Mouse (Mus musculus) brain, embryonic 18.5 days (tissue): ENCODE measurements at regions not wholly inside any gene's neighbourhood (a gene's known extent, or its start where the extent isn't known, plus 50 kb on each side); places are given as distances from the start of the nearest gene placed in this dataset.
A peak's percentile ranks its signal among the peaks of the same experiment; 100 is the strongest.

ENCODE experiments used
- DNase-seq: peaks from one replicate; pipeline ENCODE4 v3.0.0-alpha.2; 2012; ENCODE audit warnings: low read depth, low spot score

- DNase-seq: no peak
Measured at GRCm38 (mm10) chr16:39284484-39284883, 392.0 kb downstream of the Igsf11 start.

GRCm38 (mm10) chr16:39285028-39285744, 392.7 kb downstream of the Igsf11 start:
- no peak for DNase-seq

DNA sequence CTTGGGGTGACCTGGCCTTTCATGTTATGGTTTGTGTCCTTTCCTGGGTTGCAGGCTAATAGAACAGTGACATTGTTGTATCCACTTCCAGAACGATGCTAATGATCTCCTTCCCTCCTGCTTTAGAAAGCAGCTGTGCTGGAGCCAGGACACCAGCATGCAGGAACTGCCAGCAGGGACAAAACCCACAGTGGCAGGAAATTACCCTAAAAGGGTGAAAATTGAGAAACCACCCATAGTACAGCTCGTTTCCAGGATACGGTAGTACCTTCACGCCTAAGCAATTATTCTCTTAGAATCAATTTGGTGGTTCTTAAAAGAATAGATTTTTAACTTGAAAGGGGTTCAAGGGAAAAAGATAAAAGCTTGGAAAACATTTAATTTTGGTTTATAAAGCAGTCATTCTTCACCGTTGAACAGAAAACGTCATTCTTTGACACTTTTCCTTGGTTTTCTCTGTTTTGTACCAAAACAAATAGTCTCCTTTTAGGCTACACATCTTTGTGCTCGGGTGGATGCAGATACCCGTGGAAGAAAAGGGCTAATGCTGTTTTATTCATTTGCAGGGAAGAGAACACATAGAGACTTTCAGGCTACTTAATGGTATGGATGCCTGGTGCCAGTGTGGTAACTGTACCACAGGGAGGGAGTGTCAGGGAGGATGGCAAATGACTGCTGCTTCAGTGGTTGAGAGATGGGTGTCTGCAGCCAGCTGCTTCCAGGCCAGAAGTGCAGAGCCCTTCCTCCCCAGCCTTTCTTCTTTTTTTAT, 394.5 kb downstream of the Igsf11 start:
- DNase-seq: no peak

- DNase-seq: no peak
Measured at GRCm38 (mm10) chr16:39298856-39299255, 406.4 kb downstream of the Igsf11 start.

GRCm38 (mm10) chr16:39302902-39303361, 410.5 kb downstream of the Igsf11 start:
- DNase-seq: peak; percentile 82

DNA sequence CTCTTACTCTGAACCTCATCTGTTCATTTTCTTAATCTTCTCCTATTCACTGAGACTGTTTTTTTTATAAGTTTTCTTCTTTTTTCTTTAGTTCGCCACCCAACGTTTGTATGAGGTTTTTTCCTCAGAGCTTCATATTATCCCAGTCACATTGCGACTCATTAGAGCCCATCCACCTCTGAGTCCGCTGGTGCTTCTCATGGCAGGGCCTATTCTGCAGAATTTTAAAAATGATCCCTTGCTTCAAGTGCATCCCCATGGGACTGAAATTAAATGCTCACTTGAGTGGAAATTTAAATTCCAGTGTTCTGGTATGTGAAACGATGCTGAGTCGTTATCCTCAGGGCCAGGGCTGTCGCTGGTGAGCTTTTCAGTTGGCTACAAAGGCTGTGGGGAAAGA, 410.9 kb downstream of the Igsf11 start:
- DNase-seq: no peak

GRCm38 (mm10) chr16:39307951-39308350, 415.5 kb downstream of the Igsf11 start:
- no peak for DNase-seq

GRCm38 (mm10) chr16:39316752-39317594, 424.5 kb downstream of the Igsf11 start:
- DNase-seq: peak; percentile 77

GRCm38 (mm10) chr16:39325627-39326026, 433.2 kb downstream of the Igsf11 start:
- DNase-seq: no peak

GRCm38 (mm10) chr16:39363657-39364056, 471.2 kb downstream of the Igsf11 start:
- no peak for DNase-seq

DNA sequence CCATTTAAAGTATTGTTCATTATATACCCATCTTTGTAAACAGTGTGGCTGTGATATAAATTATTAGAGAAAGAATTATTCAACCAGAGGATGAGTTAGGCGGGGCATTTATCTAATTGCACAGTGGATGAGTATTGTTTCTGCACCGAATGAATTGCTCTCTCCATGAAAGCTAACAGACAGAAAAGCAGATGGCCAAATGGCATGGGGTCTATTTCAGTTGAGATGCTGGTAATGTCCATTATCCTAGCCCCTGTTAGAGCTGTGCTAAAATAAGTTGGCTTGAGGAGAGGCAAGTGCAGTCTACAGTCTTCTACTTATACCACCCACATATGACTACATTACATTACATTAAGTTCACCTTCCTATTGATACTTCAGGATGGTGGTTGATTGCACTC, 475.8 kb downstream of the Igsf11 start:
- no peak for DNase-seq

DNA sequence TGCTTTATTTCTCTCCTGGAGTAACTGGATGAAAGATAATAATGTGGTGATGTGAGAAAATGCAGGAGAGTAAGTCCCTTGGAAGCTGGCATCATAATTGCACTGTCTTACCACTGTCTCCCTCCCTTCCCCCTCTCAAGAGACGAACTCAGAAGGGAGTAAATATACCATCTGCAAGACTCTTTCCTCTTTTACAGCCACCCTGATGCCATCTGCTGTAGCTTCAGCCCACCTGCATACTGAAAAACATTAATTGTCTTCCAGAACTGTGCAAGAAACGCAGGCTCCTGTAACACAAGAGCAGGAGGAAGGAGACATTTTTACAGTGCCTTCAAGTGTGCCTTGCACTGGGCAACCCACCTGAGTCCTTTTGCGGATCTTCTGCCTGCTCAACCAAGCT, 482.1 kb downstream of the Igsf11 start:
- DNase-seq: no peak

DNA sequence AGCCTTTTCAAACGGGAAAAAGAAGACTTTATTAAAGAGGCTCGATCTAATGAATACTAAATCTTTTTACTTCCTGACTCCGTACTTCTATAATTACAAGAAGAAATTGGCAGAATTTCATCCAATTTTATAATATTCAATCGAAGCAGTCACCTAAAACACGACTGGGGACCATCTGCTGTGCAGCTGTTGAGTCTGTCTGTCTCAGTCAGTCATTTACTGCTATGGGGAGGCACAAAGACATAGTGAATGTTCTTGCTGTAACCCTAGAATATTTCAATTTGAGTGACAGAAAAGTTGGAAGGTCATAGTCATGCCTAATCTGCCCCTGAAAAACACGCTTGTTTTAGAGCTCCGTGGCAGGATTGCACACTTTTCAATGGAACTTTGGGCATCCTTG, 487.5 kb downstream of the Igsf11 start:
- DNase-seq: no peak

GRCm38 (mm10) chr16:39389943-39390342, 497.5 kb downstream of the Igsf11 start:
- no peak for DNase-seq

DNA sequence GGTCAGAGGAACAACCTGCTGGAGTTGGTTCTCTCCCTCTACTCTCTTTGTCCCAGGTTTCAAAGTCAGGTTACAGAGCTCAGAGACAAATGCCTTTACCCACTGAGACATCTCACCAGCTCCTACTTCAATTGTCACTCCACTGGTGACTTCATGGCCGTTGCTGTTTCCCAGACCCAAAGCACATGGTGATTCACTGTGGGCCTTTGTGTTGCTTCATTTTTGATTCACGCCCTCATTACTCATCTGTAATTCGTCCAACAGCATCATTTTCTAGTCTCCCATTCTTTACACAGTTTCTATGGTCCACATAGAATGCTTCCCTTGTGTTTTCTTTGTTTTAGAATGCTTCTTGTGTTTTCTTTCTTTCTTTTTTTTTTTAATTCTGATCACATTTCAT, 498.2 kb downstream of the Igsf11 start:
- no peak for DNase-seq

GRCm38 (mm10) chr16:39402101-39402749, 509.8 kb downstream of the Igsf11 start:
- DNase-seq: peak; percentile 28

DNA sequence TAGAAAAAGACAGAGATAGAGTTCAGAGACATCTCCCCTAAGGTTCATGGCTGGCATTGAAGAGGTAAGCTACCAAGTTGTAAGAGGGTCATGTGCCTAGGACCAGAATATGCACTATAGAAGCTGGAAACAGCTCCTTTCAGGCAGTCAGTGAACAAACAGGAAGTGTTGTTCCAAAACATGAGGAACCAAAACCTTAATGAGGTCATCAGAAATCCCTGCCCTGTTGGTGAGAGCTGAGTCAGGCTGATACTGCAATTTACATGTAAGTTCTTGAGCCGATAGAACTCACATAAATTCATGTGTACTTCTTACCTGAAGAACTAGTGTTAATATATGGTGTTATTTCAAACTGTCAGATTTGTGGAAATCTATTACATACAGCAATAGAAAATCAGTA, 539.1 kb downstream of the Igsf11 start:
- DNase-seq: no peak

DNA sequence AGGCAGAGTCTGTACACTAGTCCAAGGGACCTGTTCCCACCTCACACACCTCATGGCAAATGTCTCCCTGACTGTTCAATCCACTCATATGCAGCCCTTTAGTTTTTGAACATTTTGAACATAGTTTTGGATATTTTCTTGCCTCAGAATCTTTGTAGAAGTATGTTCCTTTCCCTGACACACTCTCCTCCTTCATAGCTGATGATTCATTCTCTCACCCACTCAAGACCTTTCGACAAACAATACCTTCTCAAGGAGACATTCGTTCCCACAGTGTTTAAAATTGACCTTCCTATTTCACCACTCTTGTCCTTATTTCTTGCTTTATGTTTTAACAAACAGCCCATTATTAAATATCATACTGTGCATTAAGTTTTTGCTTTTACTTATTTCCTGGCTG, 538.4 kb upstream of the Lsamp start:
- DNase-seq: no peak

GRCm38 (mm10) chr16:39453400-39454138, 530.6 kb upstream of the Lsamp start:
- no peak for DNase-seq
